Mouse (Mus musculus) lung, adult 2 months (tissue): ENCODE data around the gene Phb2. TPM values are rescaled to one million over a fixed set of nuclear protein-coding genes. Genes with fewer than 3 reads are reported as not detected.
A peak's percentile ranks its signal among the peaks of the same experiment; 100 is the strongest.

Experiments used
- DNase-seq: peaks from one replicate; pipeline ENCODE4 v3.0.0; 2022
- H3K4me1 ChIP-seq: fragments of 200-500 bp; 2 replicates; pipeline ENCODE4 v1.6.1; 2011; ENCODE audit warnings: low read length; ENCODE audit not compliant: control insufficient read depth, insufficient read depth
- H3K4me3 ChIP-seq: fragments of 200-500 bp; replicated peaks from 2 replicates; pipeline ENCODE3; 2011; ENCODE audit warnings: low read depth, mild to moderate bottlenecking, control low read depth, low read length; ENCODE audit errors: extremely low read depth
- CTCF ChIP-seq: fragments of 200-500 bp; IDR thresholded peaks from 2 replicates; pipeline ENCODE4 v1.5.1; 2011; ENCODE audit warnings: mild to moderate bottlenecking, low read length, control low read depth; ENCODE audit not compliant: insufficient read depth
- POLR2A ChIP-seq: fragments of 200-500 bp; IDR thresholded peaks from 2 replicates; pipeline ENCODE4 v1.6.1; 2011; ENCODE audit warnings: low read depth, mild to moderate bottlenecking, control low read depth, low read length, borderline replicate concordance; ENCODE audit errors: extremely low read depth
- WGBS: fragments of 180-500 bp; shearing (Covaris S2); methylation state at CpG from one replicate; pipeline ENCODE4 v1.1.7; 2018; 5-methylcytosine and 5-hydroxymethylcytosine counted together
- polyA plus RNA-seq: library from polyadenylated mRNA; depleted of rRNA; stranded (reverse); fragments of >200 nt; gene quantifications from 2 replicates; pipeline ENCODE4 v1.2.3, GENCODE M21; 2012

Phb2 gene
- polyA plus RNA-seq, 1 experiment = 74.4 TPM

DNA sequence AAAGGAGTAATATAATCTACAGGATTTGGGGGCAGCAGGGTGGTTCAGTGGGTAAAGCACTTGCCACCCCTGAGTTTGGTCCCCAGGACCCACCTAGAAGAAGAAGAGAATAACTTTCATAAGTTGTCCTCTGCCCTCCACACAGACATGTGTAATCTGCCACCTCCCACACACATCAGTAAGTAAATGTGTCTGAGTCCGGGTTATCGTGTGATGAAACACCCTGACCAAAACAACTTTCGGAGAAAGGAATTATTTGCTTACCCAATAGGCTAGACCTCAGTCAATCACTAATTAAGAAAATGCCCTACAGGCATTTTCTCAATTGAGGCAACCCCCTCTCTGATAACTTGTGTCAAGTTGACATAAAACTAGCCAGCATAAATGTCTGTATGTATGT, 21.6 kb upstream of the Phb2 start:
- 83% methylated on average over 3 of the region's 3 CpGs for WGBS
- Histone ChIP-seq H3K4me3 (no peak overlapping the region), H3K4me1 (peaks cover 21% of the 10 kb centered on the region)
- TF ChIP-seq POLR2A (no peak), CTCF (no peak)
- no peak for DNase-seq

- H3K4me1 ChIP-seq = peaks cover 17% of the 10 kb centered on the region
- no peak for DNase-seq
Observed at GRCm38 (mm10) chr6:124693243-124693981, 18.7 kb upstream of the Phb2 start.

DNA sequence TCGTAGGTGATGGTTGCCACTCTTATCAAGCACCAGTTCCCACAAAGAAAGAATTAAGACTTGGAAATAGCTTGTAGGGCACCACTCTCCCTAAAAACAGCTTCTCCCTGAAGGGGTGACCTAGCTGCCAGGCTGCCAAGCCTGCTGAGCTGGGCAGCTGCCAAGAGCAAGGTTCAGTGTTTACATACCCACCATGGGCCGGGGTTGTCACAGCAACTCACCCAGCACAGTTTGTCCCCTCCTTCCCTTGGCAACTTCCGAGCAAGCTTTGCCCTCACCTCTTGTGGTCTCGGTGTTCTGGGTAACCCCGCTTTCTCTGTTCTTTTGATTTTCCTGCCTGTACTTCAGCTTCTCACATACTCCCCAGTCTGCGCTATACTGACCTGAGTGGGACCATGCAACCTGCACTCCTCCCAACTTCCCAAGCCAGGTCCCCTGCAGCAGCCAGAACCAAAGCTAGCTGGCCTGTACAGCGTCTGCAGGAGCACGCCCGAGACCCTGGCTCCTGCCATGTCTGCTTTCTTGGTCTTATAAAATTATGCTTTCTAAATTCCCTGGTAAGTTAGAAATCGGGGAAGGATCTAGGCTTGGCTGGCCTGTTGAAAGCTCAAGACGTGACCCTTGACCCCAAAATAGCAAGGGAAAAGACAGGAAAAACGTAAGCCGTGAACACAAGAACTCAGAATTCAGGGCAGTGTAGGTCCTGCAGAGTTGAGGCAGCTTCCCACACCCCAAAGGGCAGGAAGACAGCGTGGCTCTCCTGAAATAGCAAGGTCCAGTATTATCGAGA, 17.8 kb upstream of the Phb2 start:
- peaks cover 17% of the 10 kb centered on the region for H3K4me1 ChIP-seq
- H3K4me3 ChIP-seq = no peak overlapping the region
- DNase-seq = peak; percentile 75
- 41% methylated on average over 15 of the region's 15 CpGs for WGBS
- TF ChIP-seq CTCF (no peak), POLR2A (no peak)

More at GRCm38 (mm10) chr6:124693243-124693981, 18.7 kb upstream of the Phb2 start:
- WGBS = 28% methylated on average over 15 of the region's 15 CpGs
- no peak overlapping the region for H3K4me3 ChIP-seq
- TF ChIP-seq CTCF = no peak
- TF ChIP-seq POLR2A = no peak

GRCm38 (mm10) chr6:124696441-124697150, 15.5 kb upstream of the Phb2 start:
- peaks cover 17% of the 10 kb centered on the region for H3K4me1 ChIP-seq
- H3K4me3 ChIP-seq = no peak overlapping the region
- no peak for DNase-seq
- TF ChIP-seq POLR2A (no peak), CTCF (no peak)
- 82% methylated on average over 7 of the region's 7 CpGs for WGBS

GRCm38 (mm10) chr6:124698751-124699150, 13.4 kb upstream of the Phb2 start:
- H3K4me3 ChIP-seq = no peak overlapping the region
- H3K4me1 ChIP-seq = peaks cover 10% of the 10 kb centered on the region
- TF ChIP-seq POLR2A = no peak
- no peak for TF ChIP-seq CTCF
- no peak for DNase-seq
- 75% methylated on average over 6 of the region's 6 CpGs for WGBS

- Histone ChIP-seq H3K4me1 (peaks cover 4% of the 10 kb centered on the region), H3K4me3 (no peak overlapping the region)
- no peak for TF ChIP-seq CTCF
- no peak for TF ChIP-seq POLR2A
- 89% methylated on average over 4 of the region's 4 CpGs for WGBS
- DNase-seq = no peak
Observed at GRCm38 (mm10) chr6:124699366-124699765, 12.8 kb upstream of the Phb2 start.

- 63% methylated on average over 11 of the region's 11 CpGs for WGBS
- H3K4me3 ChIP-seq = no peak overlapping the region
- no peaks in the 10 kb centered on the region for H3K4me1 ChIP-seq
- DNase-seq = peak; percentile 40
- no peak for TF ChIP-seq POLR2A
- no peak for TF ChIP-seq CTCF
Observed at GRCm38 (mm10) chr6:124699962-124700610, 12.1 kb upstream of the Phb2 start.

- 82% methylated on average over 8 of the region's 8 CpGs for WGBS
- no peak overlapping the region for H3K4me3 ChIP-seq
- H3K4me1 ChIP-seq = no peaks in the 10 kb centered on the region
- DNase-seq = no peak
- TF ChIP-seq POLR2A = no peak
- no peak for TF ChIP-seq CTCF
Observed at GRCm38 (mm10) chr6:124701338-124701737, 10.8 kb upstream of the Phb2 start.

DNA sequence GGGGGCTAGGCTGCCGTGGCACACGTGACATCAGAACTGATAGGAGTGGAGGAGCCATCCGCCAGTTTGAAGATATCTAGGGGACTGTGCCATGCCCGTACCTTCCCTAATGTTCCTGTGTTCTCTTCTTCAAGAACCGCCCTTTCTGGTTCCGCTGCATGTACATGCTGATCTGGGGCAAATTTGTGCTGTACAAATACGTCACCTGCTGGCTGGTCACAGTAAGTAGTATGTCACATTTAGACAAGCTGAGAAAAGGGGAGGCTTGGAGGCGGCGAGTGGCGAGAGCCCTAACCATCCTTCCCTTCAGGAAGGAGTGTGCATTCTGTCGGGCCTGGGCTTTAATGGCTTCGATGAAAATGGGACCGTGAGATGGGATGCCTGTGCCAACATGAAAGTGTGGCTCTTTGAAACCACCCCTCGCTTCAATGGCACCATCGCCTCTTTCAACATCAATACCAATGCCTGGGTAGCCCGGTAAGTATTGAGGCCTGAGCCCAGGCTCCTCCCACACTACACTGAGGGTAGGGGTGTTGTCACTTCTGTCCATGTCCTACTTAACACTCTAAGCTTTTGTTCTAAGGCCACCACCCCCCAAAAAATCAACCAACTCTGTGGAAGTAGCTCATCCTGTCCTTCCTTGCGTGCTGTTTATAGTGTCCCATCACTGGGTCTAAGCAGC, 9.9 kb upstream of the Phb2 start:
- H3K4me3 ChIP-seq = no peak overlapping the region
- 88% methylated on average over 17 of the region's 17 CpGs for WGBS
- no peaks in the 10 kb centered on the region for H3K4me1 ChIP-seq
- no peak for DNase-seq
- TF ChIP-seq POLR2A (no peak), CTCF (no peak)
